Mouse (Mus musculus) hindbrain, embryonic 16.5 days (tissue): Measurements from ENCODE around the gene Mccc2. TPM values are rescaled to one million over a fixed set of nuclear protein-coding genes. Genes with fewer than 3 reads are reported as not detected.

Source experiments
- ATAC-seq: fragments of 200-750 bp; cut with Nextera tagmentation; 2 replicates; pipeline ENCODE4 v1.8.0; 2017; ENCODE audit warnings: moderate TSS enrichment, moderate library complexity
- H3K27ac ChIP-seq: fragments of 300-500 bp; sonication (generic); 2 replicates; pipeline ENCODE4 v1.5.1; 2014; ENCODE audit warnings: low read depth, mild to moderate bottlenecking, control low read depth, low read length, moderate library complexity
- H3K27me3 ChIP-seq: fragments of 300-500 bp; sonication (generic); replicated peaks from 2 replicates; pipeline ENCODE4 v1.6.1; 2014; ENCODE audit warnings: low read length; ENCODE audit not compliant: control insufficient read depth, insufficient read depth
- H3K36me3 ChIP-seq: fragments of 300-500 bp; sonication (generic); 2 replicates; pipeline ENCODE4 v1.6.1; 2014; ENCODE audit warnings: mild to moderate bottlenecking, low read length, moderate library complexity, mixed read lengths; ENCODE audit not compliant: control insufficient read depth, insufficient read depth
- H3K4me1 ChIP-seq: fragments of 300-500 bp; sonication (generic); 2 replicates; pipeline ENCODE4 v1.6.1; 2014; ENCODE audit warnings: low read depth, low read length; ENCODE audit not compliant: control insufficient read depth, insufficient read depth
- H3K4me2 ChIP-seq: fragments of 300-500 bp; sonication (generic); 2 replicates; pipeline ENCODE4 v1.6.1; 2014; ENCODE audit warnings: mild to moderate bottlenecking, low read length, control low read depth, moderate library complexity
- H3K4me3 ChIP-seq: fragments of 300-500 bp; sonication (generic); 2 replicates; pipeline ENCODE4 v1.5.1; 2014; ENCODE audit warnings: mild to moderate bottlenecking, low read length, control low read depth, moderate library complexity
- H3K9ac ChIP-seq: fragments of 300-500 bp; sonication (generic); 2 replicates; pipeline ENCODE4 v1.6.1; 2014; ENCODE audit warnings: low read depth, mild to moderate bottlenecking, control low read depth, low read length, moderate library complexity
- H3K9me3 ChIP-seq: fragments of 300-500 bp; sonication (generic); 2 replicates; pipeline ENCODE4 v1.6.1; 2014; ENCODE audit warnings: mild to moderate bottlenecking, low read length, moderate library complexity; ENCODE audit not compliant: control insufficient read depth
- WGBS: fragments of 180-500 bp; shearing (Covaris S2); extraction: QIAGEN DNeasy Blood & Tissue Kit; methylation state at CpG from one replicate; pipeline ENCODE4 v1.1.7; 2014; 5-methylcytosine and 5-hydroxymethylcytosine counted together
- polyA plus RNA-seq: library from polyadenylated mRNA; unstranded; fragments of >200 nt; fragmentation: Nextera tagmentation; extraction: Ambion mirVana; gene quantifications from 2 replicates; pipeline ENCODE4 v1.2.1, GENCODE M21; 2015

Mccc2 gene
- polyA plus RNA-seq, 1 experiment from 2014 or later: 41.8 TPM

GRCm38 (mm10) chr13:99926249-99926648 is 89.2 kb downstream of the Mccc2 start:
- no peak overlapping the region for H3K4me3 ChIP-seq
- no peak overlapping the region for H3K9ac ChIP-seq
- whole genome bisulfite sequencing: 37% methylated on average over 5 of the region's 5 CpGs
- no peak overlapping the region for H3K27ac ChIP-seq
- no peaks in the 10 kb centered on the region for H3K9me3 ChIP-seq
- H3K4me2 ChIP-seq: no peak overlapping the region
- no peaks in the 10 kb centered on the region for H3K27me3 ChIP-seq
- no peaks in the 10 kb centered on the region for H3K36me3 ChIP-seq
- ATAC-seq: 0 out of 2 replicates have a peak, but pooled peaks have one; percentile 30
- H3K4me1 ChIP-seq: no peaks in the 10 kb centered on the region

GRCm38 (mm10) chr13:99915632-99916031 is 99.8 kb downstream of the Mccc2 start:
- WGBS: 72% methylated on average over 5 of the region's 5 CpGs
- ATAC-seq: no peak

GRCm38 (mm10) chr13:99900965-99901364 is 114.5 kb downstream of the Mccc2 start, which contains the start of gene Cartpt:
Cartpt (minus strand) TSS chr13:99901091.
- no peaks in the 10 kb centered on the region for H3K36me3 ChIP-seq
- H3K27ac ChIP-seq: no peak within 1 kb of the TSS
- peaks cover 8% of the 10 kb centered on the region for H3K4me1 ChIP-seq
- peak within 1 kb of the TSS; percentile 39 for H3K4me3 ChIP-seq
- peak within 1 kb of the TSS; percentile 57 for H3K9ac ChIP-seq
- H3K9me3 ChIP-seq: no peaks in the 10 kb centered on the region
- ATAC-seq: peak; percentile 17; the same call in 1 of the 2 replicates
- peaks cover 20% of the 10 kb centered on the region for H3K27me3 ChIP-seq
- H3K4me2 ChIP-seq: peak within 1 kb of the TSS; percentile 75
- 38% methylated on average over 9 of the region's 9 CpGs for WGBS

More at GRCm38 (mm10) chr13:99915632-99916031, 99.8 kb downstream of the Mccc2 start:
- Histone ChIP-seq H3K9me3 (no peaks in the 10 kb centered on the region), H3K4me2 (no peak overlapping the region), H3K27ac (no peak overlapping the region), H3K4me3 (no peak overlapping the region), H3K27me3 (no peaks in the 10 kb centered on the region), H3K9ac (no peak overlapping the region), H3K4me1 (no peaks in the 10 kb centered on the region), H3K36me3 (no peaks in the 10 kb centered on the region)

- ATAC-seq: peak; percentile 72
- H3K4me3 ChIP-seq: peak overlapping the region; percentile 39
- H3K4me2 ChIP-seq: peak overlapping the region; percentile 75
- WGBS: under 1% methylated on average over 30 of the region's 30 CpGs
- no peaks in the 10 kb centered on the region for H3K36me3 ChIP-seq
- peak overlapping the region; percentile 57 for H3K9ac ChIP-seq
- no peaks in the 10 kb centered on the region for H3K9me3 ChIP-seq
- peaks cover 8% of the 10 kb centered on the region for H3K4me1 ChIP-seq
- H3K27me3 ChIP-seq: peaks cover 20% of the 10 kb centered on the region
- H3K27ac ChIP-seq: no peak overlapping the region
Observed at GRCm38 (mm10) chr13:99900557-99900892, 114.9 kb downstream of the Mccc2 start.

GRCm38 (mm10) chr13:99899670-99900556 is 115.5 kb downstream of the Mccc2 start:
- H3K36me3 ChIP-seq: no peaks in the 10 kb centered on the region
- WGBS: 5% methylated on average over 38 of the region's 38 CpGs
- peak overlapping the region; percentile 75 for H3K4me2 ChIP-seq
- peaks cover 20% of the 10 kb centered on the region for H3K27me3 ChIP-seq
- H3K27ac ChIP-seq: no peak overlapping the region
- peak overlapping the region; percentile 57 for H3K9ac ChIP-seq
- H3K9me3 ChIP-seq: no peaks in the 10 kb centered on the region
- peak overlapping the region; percentile 39 for H3K4me3 ChIP-seq
- ATAC-seq: no peak; the same call in 1 of the 2 replicates
- H3K4me1 ChIP-seq: peaks cover 8% of the 10 kb centered on the region

- H3K9me3 ChIP-seq: no peaks in the 10 kb centered on the region
- no peak overlapping the region for H3K4me3 ChIP-seq
- no peak for ATAC-seq
- H3K4me1 ChIP-seq: peaks cover 8% of the 10 kb centered on the region
- H3K9ac ChIP-seq: no peak overlapping the region
- WGBS: 22% methylated on average over 14 of the region's 14 CpGs
- H3K36me3 ChIP-seq: no peaks in the 10 kb centered on the region
- 0 out of 2 replicates have a peak overlapping the region, but pooled peaks have one; percentile 1 for H3K4me2 ChIP-seq
- no peak overlapping the region for H3K27ac ChIP-seq
- H3K27me3 ChIP-seq: peaks cover 20% of the 10 kb centered on the region
Observed at GRCm38 (mm10) chr13:99898816-99899215, 116.6 kb downstream of the Mccc2 start.

Other genes starting within 250 kb of the Mccc2 start
- 27.1 and 32.9 TPM in 2 replicates for gene Cartpt, start 114.5 kb downstream of the Mccc2 start, polyA plus RNA-seq
- 19.6 and 24.1 TPM in 2 replicates for gene Bdp1, start 88.4 kb upstream of the Mccc2 start, polyA plus RNA-seq
- 338 and 344 TPM in 2 replicates for gene Serf1, start 92.4 kb upstream of the Mccc2 start, polyA plus RNA-seq
- gene Smn1, start 109.2 kb upstream of the Mccc2 start, polyA plus RNA-seq: 35.4 and 43.8 TPM in 2 replicates
- gene Naip2, start 186.5 kb upstream of the Mccc2 start, polyA plus RNA-seq: 0.11 and 0.19 TPM in 2 replicates
- gene Naip5, start 230.7 kb upstream of the Mccc2 start, polyA plus RNA-seq: 0.09 and 0.21 TPM in 2 replicates